Mouse (Mus musculus) MEL (cell line): ENCODE data around the gene Lrba.

ENCODE experiments used
- CTCF ChIP-seq, 3 experiments: IDR thresholded peaks in 2 of 3; conservative IDR thresholded peaks in 1 of 3; 2 replicates each; pipeline ENCODE4 v1.5.1; 2011 to 2012; ENCODE audit warnings: low read length in 3 of 3, low read depth in 2 of 3, mild to moderate bottlenecking in 2 of 3, improper control_type of control experiment in 1 of 3, inconsistent platforms in 1 of 3, mixed read lengths in 1 of 3, moderate library complexity in 1 of 3; ENCODE audit not compliant: control insufficient read depth in 1 of 3, insufficient read depth in 1 of 3, poor library complexity in 1 of 3, severe bottlenecking in 1 of 3
- E2F4 ChIP-seq: IDR thresholded peaks from 2 replicates; pipeline ENCODE4 v1.6.1; 2011; ENCODE audit warnings: low read depth, low read length, improper control_type of control experiment, borderline replicate concordance
- MAX ChIP-seq: IDR thresholded peaks from 2 replicates; pipeline ENCODE4 v1.6.1; 2011; ENCODE audit warnings: low read length, improper control_type of control experiment
- NRF1 ChIP-seq: IDR thresholded peaks from 2 replicates; pipeline ENCODE4 v1.6.1; 2014; ENCODE audit warnings: low read depth, mild to moderate bottlenecking, inconsistent platforms, low read length, improper control_type of control experiment, moderate library complexity; ENCODE audit not compliant: poor library complexity, insufficient read depth, severe bottlenecking
- POLR2A ChIP-seq, 2 experiments: IDR thresholded peaks; 2 replicates each; pipeline ENCODE4 v1.6.1; 2011 to 2012; ENCODE audit warnings: low read length in 2 of 2, mild to moderate bottlenecking in 2 of 2, control low read depth in 1 of 2, improper control_type of control experiment in 1 of 2, low read depth in 1 of 2, moderate library complexity in 1 of 2; ENCODE audit not compliant: control insufficient read depth in 1 of 2, insufficient read depth in 1 of 2, poor library complexity in 1 of 2
- POLR2AphosphoS2 ChIP-seq: IDR thresholded peaks from 2 replicates; pipeline ENCODE4 v1.6.1; 2011; ENCODE audit warnings: low read length, improper control_type of control experiment
- USF1 ChIP-seq: IDR thresholded peaks from 2 replicates; pipeline ENCODE4 v1.6.1; 2014; ENCODE audit warnings: low read depth, mild to moderate bottlenecking, inconsistent platforms, low read length, improper control_type of control experiment, moderate library complexity

GRCm38 (mm10) chr3:86739745-86740144 lies 515.3 kb downstream of the Lrba start:
- no peak for TF ChIP-seq USF1
- no peak for TF ChIP-seq POLR2AphosphoS2
- TF ChIP-seq POLR2A (IDR thresholded peaks at IDR 0.05; ENCODE audit: control insufficient read depth in 1 of 2, insufficient read depth in 1 of 2, low read depth in 1 of 2, low read length in 2 of 2, poor library complexity in 1 of 2) = no peak
- TF ChIP-seq NRF1 = no peak
- no peak for TF ChIP-seq E2F4
- TF ChIP-seq MAX = no peak
- no peak for TF ChIP-seq CTCF (IDR thresholded peaks at IDR 0.05 in 2 of 3, conservative IDR thresholded peaks at IDR 0.05 in 1 of 3; ENCODE audit: control insufficient read depth in 1 of 3, insufficient read depth in 1 of 3, low read depth in 2 of 3, low read length in 3 of 3, poor library complexity in 1 of 3, severe bottlenecking in 1 of 3)
